Mouse (Mus musculus): ENCODE results near the gene 9330182L06Rik.

DNA sequence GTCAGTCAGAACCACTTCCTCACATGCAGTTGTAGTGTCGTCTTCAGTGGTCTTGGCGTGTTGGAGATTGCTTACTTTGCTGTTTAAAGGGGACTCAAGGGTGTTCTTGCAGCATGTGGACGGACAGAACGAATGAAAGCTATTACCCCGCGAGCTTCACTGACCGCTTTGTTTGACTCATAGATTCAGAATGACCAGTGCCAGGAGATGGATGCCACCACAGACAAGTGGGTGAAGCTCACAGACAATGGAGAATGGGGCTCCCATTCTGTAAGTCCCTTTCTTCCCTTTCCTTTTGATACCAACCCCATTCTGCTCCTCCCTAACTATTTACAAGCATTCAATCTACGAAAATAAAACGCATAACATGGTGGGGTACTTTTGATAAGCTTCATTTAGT lies 151.9 kb downstream of the 9330182L06Rik start:
- TF ChIP-seq POLR2A (IDR thresholded peaks at IDR 0.05; ENCODE audit: control insufficient read depth, low read depth, low read length) (no peak), CTCF (IDR thresholded peaks at IDR 0.05; ENCODE audit: control insufficient read depth, insufficient read depth, insufficient replicate concordance, low read depth, low read length) (no peak)

All from testis, adult 2 months (tissue).